Mouse (Mus musculus) CH12.LX (cell line): ENCODE results near the gene Lekr1.

Experiments
- MAFK ChIP-seq: IDR thresholded peaks from 2 replicates; pipeline ENCODE4 v1.6.1; 2011; ENCODE audit warnings: low read length, improper control_type of control experiment; ENCODE audit not compliant: insufficient replicate concordance
- MYC ChIP-seq: IDR thresholded peaks from 2 replicates; pipeline ENCODE4 v1.6.1; 2011; ENCODE audit warnings: low read depth, mild to moderate bottlenecking, improper control_type of control experiment, low read length
- NELFE ChIP-seq: IDR thresholded peaks from 2 replicates; pipeline ENCODE4 v1.6.1; 2011; ENCODE audit warnings: low read depth, low read length, improper control_type of control experiment
- TCF12 ChIP-seq: IDR thresholded peaks from 2 replicates; pipeline ENCODE4 v1.6.1; 2014; ENCODE audit warnings: low read depth, mild to moderate bottlenecking, inconsistent platforms, low read length, improper control_type of control experiment

DNA sequence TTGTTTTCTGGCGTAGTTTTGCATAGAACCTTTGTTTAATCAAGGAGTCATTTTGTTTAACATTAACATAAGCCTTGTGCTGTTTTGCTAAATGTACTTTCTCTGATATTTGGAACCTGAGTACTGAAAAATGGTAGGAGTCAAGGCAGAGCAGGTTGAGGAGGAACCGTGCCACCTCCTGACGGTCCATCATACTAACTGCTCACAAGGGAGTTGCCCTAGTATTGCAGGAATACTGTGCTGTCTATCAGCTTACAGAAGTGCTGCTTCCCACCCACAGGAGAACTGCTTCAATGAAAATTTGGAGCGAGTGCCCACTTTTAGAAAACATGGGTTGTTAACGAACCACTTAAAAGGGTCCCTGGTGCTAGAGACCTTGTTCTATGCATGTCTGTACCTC is 109.1 kb downstream of the Lekr1 start:
- no peak for TF ChIP-seq NELFE
- TF ChIP-seq MYC: no peak
- no peak for TF ChIP-seq MAFK
- TF ChIP-seq TCF12: no peak
